Mouse (Mus musculus): ENCODE results near the gene Spata31d1b. TPM values are rescaled to one million over a fixed set of nuclear protein-coding genes. Genes with fewer than 3 reads are reported as not detected.
A peak's percentile ranks its signal among the peaks of the same experiment; 100 is the strongest.

Gene Spata31d1b
- polyA plus RNA-seq, 1 experiment from 2014 or later, result not detected

- peak overlapping the region; percentile 74 for H3K4me3 ChIP-seq (replicated peaks; ENCODE audit: low read length)
- DNase-seq (ENCODE audit: low spot score) (no peak), ATAC-seq (ENCODE audit: low FRiP score) (no peak)
- WGBS, result under 1% methylated on average over 13 of the region's 13 CpGs
- peak overlapping the region; percentile 64 for H3K4me2 ChIP-seq (replicated peaks)
- peak overlapping the region; percentile 75 for H3K9ac ChIP-seq
- H3K27me3 ChIP-seq (ENCODE audit: control insufficient read depth, insufficient read depth, low read length), result no peaks in the 10 kb centered on the region
- peak overlapping the region; percentile 75 for H3K27ac ChIP-seq
- peaks cover 15% of the 10 kb centered on the region for H3K4me1 ChIP-seq (replicated peaks; ENCODE audit: control insufficient read depth, insufficient read depth, low read length)
- no peaks in the 10 kb centered on the region for H3K36me3 ChIP-seq (replicated peaks; ENCODE audit: control insufficient read depth, insufficient read depth)
- H3K9me3 ChIP-seq (ENCODE audit: control insufficient read depth, low read length), result no peaks in the 10 kb centered on the region
Observed at GRCm38 (mm10) chr13:59674761-59675150, 37.3 kb upstream of the Spata31d1b start.

- peak within 1 kb of the TSS; percentile 74 for H3K4me3 ChIP-seq (replicated peaks; ENCODE audit: low read length)
Observed at GRCm38 (mm10) chr13:59675151-59676011, 36.7 kb upstream of the Spata31d1b start, which contains the start of gene Golm1. TSS of gene Golm1 (minus strand) at chr13:59675811.

DNA sequence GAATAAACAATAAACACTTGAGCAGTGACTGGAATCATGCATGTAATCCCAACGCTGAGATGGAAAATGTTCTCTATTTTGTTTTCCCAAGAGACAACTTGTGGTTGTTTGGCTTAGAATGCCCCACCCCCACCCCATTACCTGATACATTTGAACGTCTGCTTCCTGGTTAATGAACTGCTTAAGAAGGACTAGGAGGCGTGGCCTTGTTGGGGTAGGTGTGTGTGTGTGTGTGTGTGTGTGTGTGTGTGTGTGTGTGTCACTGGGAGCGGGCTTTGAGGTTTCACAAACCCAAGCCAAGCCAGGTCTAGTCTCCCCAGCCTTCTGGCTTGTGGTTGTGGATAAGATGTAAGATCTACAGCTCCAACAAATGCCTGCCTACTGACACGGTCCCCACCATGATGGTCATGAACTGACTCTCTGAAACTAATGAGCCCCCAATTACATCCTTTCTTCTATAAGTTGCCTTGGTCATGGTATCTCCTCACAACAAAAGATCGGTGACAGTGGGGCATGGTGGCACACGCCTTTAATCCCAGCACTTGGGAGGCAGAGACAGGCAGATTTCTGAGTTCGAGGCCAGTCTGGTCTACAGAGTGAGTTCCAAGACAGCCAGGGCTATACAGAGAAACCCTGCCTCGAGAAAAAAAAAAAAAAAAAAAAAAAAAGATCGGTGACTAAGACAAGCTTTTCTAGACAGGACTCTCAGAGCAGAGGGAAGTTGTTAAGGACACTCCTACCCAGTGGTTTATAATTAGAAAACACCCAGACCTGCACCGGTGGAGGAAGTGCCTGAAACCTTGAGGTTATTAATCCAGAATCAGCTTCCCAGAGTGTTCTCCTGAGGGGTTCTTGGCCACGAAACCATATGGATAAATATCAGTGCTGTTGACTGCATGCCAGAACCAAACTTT lies 35.5 kb upstream of the Spata31d1b start:
- WGBS, result 82% methylated on average over 12 of the region's 12 CpGs
- no peak overlapping the region for H3K4me3 ChIP-seq (replicated peaks; ENCODE audit: low read length)

More at GRCm38 (mm10) chr13:59675151-59676011, 36.7 kb upstream of the Spata31d1b start, which contains the start of gene Golm1:
- peak; percentile 56 for DNase-seq (ENCODE audit: low spot score)
- H3K9me3 ChIP-seq (ENCODE audit: control insufficient read depth, low read length), result no peaks in the 10 kb centered on the region
- no peaks in the 10 kb centered on the region for H3K36me3 ChIP-seq (replicated peaks; ENCODE audit: control insufficient read depth, insufficient read depth)
- H3K27ac ChIP-seq, result peak within 1 kb of the TSS; percentile 75
- peak within 1 kb of the TSS; percentile 75 for H3K9ac ChIP-seq
- H3K4me1 ChIP-seq (replicated peaks; ENCODE audit: control insufficient read depth, insufficient read depth, low read length), result peaks cover 15% of the 10 kb centered on the region
- WGBS, result 2% methylated on average over 53 of the region's 61 CpGs
- no peaks in the 10 kb centered on the region for H3K27me3 ChIP-seq (ENCODE audit: control insufficient read depth, insufficient read depth, low read length)
- H3K4me2 ChIP-seq (replicated peaks), result peak within 1 kb of the TSS; percentile 64
- ATAC-seq (ENCODE audit: low FRiP score), result peak; percentile 72

GRCm38 (mm10) chr13:59679306-59679705 lies 32.8 kb upstream of the Spata31d1b start:
- 60% methylated on average over 4 of the region's 4 CpGs for WGBS
- no peak for DNase-seq (ENCODE audit: low spot score)
- Histone ChIP-seq H3K27ac (no peak overlapping the region), H3K9me3 (ENCODE audit: control insufficient read depth, low read length) (no peaks in the 10 kb centered on the region), H3K4me1 (replicated peaks; ENCODE audit: control insufficient read depth, insufficient read depth, low read length) (0 out of 2 replicates have a peak, but pooled peaks cover 5% of the 10 kb centered on the region), H3K27me3 (ENCODE audit: control insufficient read depth, insufficient read depth, low read length) (no peaks in the 10 kb centered on the region), H3K9ac (no peak overlapping the region), H3K4me3 (replicated peaks; ENCODE audit: low read length) (no peak overlapping the region), H3K36me3 (replicated peaks; ENCODE audit: control insufficient read depth, insufficient read depth) (no peaks in the 10 kb centered on the region), H3K4me2 (replicated peaks) (no peak overlapping the region)
- ATAC-seq (ENCODE audit: low FRiP score), result no peak

More for the DNA sequence above, 35.5 kb upstream of the Spata31d1b start:
- Histone ChIP-seq H3K9me3 (ENCODE audit: control insufficient read depth, low read length) (no peaks in the 10 kb centered on the region), H3K36me3 (replicated peaks; ENCODE audit: control insufficient read depth, insufficient read depth) (no peaks in the 10 kb centered on the region), H3K4me1 (replicated peaks; ENCODE audit: control insufficient read depth, insufficient read depth, low read length) (peaks cover 15% of the 10 kb centered on the region), H3K27ac (no peak overlapping the region), H3K4me2 (replicated peaks) (no peak overlapping the region), H3K9ac (no peak overlapping the region), H3K27me3 (ENCODE audit: control insufficient read depth, insufficient read depth, low read length) (no peaks in the 10 kb centered on the region)
- DNase-seq (ENCODE audit: low spot score), result no peak
- no peak for ATAC-seq (ENCODE audit: low FRiP score)

GRCm38 (mm10) chr13:59679908-59680307 lies 32.2 kb upstream of the Spata31d1b start:
- H3K27me3 ChIP-seq (ENCODE audit: control insufficient read depth, insufficient read depth, low read length), result no peaks in the 10 kb centered on the region
- no peaks in the 10 kb centered on the region for H3K9me3 ChIP-seq (ENCODE audit: control insufficient read depth, low read length)
- H3K36me3 ChIP-seq (replicated peaks; ENCODE audit: control insufficient read depth, insufficient read depth), result no peaks in the 10 kb centered on the region
- 79% methylated on average over 4 of the region's 4 CpGs for WGBS
- no peak for ATAC-seq (ENCODE audit: low FRiP score)
- DNase-seq (ENCODE audit: low spot score), result no peak
- no peak overlapping the region for H3K4me2 ChIP-seq (replicated peaks)
- H3K4me1 ChIP-seq (replicated peaks; ENCODE audit: control insufficient read depth, insufficient read depth, low read length), result no peaks in the 10 kb centered on the region
- no peak overlapping the region for H3K27ac ChIP-seq
- H3K4me3 ChIP-seq (replicated peaks; ENCODE audit: low read length), result no peak overlapping the region
- no peak overlapping the region for H3K9ac ChIP-seq

DNA sequence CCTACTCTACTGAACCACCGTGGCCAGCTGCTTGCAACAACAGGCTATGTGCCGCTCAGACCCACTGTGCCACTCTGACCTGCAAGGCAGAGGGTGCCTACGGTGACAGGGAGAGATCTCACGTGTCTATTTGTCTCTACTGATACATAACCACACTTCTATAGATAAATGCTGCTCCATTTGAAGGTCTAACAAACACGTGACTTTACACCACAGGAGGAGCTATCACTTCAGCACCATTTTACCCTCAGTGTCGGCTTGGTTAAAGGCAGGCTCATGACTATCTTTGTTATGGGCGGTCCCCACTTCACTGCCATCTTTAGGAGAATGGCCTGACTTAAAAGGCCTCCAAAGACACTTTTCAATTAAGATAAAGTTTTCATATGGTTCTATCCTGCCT lies 29.5 kb upstream of the Spata31d1b start:
- Histone ChIP-seq H3K9ac (no peak overlapping the region), H3K4me1 (replicated peaks; ENCODE audit: control insufficient read depth, insufficient read depth, low read length) (no peaks in the 10 kb centered on the region), H3K4me3 (replicated peaks; ENCODE audit: low read length) (no peak overlapping the region), H3K27ac (no peak overlapping the region), H3K4me2 (replicated peaks) (no peak overlapping the region), H3K27me3 (ENCODE audit: control insufficient read depth, insufficient read depth, low read length) (no peaks in the 10 kb centered on the region), H3K9me3 (ENCODE audit: control insufficient read depth, low read length) (no peaks in the 10 kb centered on the region), H3K36me3 (replicated peaks; ENCODE audit: control insufficient read depth, insufficient read depth) (no peaks in the 10 kb centered on the region)
- 46% methylated on average over 7 of the region's 7 CpGs for WGBS
- DNase-seq (ENCODE audit: low spot score), result no peak
- ATAC-seq (ENCODE audit: low FRiP score), result no peak

- ATAC-seq (ENCODE audit: low FRiP score) (no peak), DNase-seq (ENCODE audit: low spot score) (no peak)
- no peaks in the 10 kb centered on the region for H3K36me3 ChIP-seq (replicated peaks; ENCODE audit: control insufficient read depth, insufficient read depth)
- H3K4me1 ChIP-seq (replicated peaks; ENCODE audit: control insufficient read depth, insufficient read depth, low read length), result no peaks in the 10 kb centered on the region
- H3K9ac ChIP-seq, result no peak overlapping the region
- 77% methylated on average over 3 of the region's 3 CpGs for WGBS
- H3K9me3 ChIP-seq (ENCODE audit: control insufficient read depth, low read length), result no peaks in the 10 kb centered on the region
- H3K4me2 ChIP-seq (replicated peaks), result no peak overlapping the region
- H3K27ac ChIP-seq, result no peak overlapping the region
- H3K27me3 ChIP-seq (ENCODE audit: control insufficient read depth, insufficient read depth, low read length), result no peaks in the 10 kb centered on the region
- no peak overlapping the region for H3K4me3 ChIP-seq (replicated peaks; ENCODE audit: low read length)
Observed at GRCm38 (mm10) chr13:59685236-59685635, 26.8 kb upstream of the Spata31d1b start.

- DNase-seq (ENCODE audit: low spot score) (no peak), ATAC-seq (ENCODE audit: low FRiP score) (no peak)
- Histone ChIP-seq H3K4me2 (replicated peaks) (no peak overlapping the region), H3K36me3 (replicated peaks; ENCODE audit: control insufficient read depth, insufficient read depth) (no peaks in the 10 kb centered on the region), H3K27ac (no peak overlapping the region), H3K27me3 (ENCODE audit: control insufficient read depth, insufficient read depth, low read length) (no peaks in the 10 kb centered on the region), H3K9me3 (ENCODE audit: control insufficient read depth, low read length) (no peaks in the 10 kb centered on the region), H3K9ac (no peak overlapping the region), H3K4me1 (replicated peaks; ENCODE audit: control insufficient read depth, insufficient read depth, low read length) (no peaks in the 10 kb centered on the region), H3K4me3 (replicated peaks; ENCODE audit: low read length) (no peak overlapping the region)
- WGBS, result 63% methylated on average over 13 of the region's 13 CpGs
Observed at GRCm38 (mm10) chr13:59688338-59688770, 23.7 kb upstream of the Spata31d1b start.

DNA sequence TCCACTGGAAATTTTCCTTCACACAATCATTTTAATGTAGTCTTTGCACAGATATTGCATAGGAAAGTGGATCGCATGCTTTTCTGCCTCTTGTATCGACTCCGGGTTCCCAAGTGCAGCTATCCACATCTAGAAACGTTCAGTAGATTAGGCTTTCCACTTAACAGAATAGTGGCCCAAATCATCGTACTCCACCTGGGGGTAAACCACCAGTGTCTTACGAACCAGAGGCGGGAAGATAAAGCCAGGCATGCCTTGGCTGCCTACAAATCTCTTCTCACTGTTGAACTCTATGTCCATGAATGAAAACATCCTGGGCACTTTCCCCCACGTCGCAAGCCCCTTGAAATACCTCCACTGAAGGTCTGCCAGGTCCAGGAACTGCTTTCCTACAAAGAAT lies 22.8 kb upstream of the Spata31d1b start:
- 93% methylated on average over 9 of the region's 9 CpGs for WGBS

More for the DNA sequence above, 22.8 kb upstream of the Spata31d1b start:
- H3K9me3 ChIP-seq (ENCODE audit: control insufficient read depth, low read length), result no peaks in the 10 kb centered on the region
- H3K36me3 ChIP-seq (replicated peaks; ENCODE audit: control insufficient read depth, insufficient read depth), result no peaks in the 10 kb centered on the region
- H3K4me2 ChIP-seq (replicated peaks), result no peak overlapping the region
- H3K9ac ChIP-seq, result no peak overlapping the region
- no peak overlapping the region for H3K4me3 ChIP-seq (replicated peaks; ENCODE audit: low read length)
- no peak overlapping the region for H3K27ac ChIP-seq
- H3K4me1 ChIP-seq (replicated peaks; ENCODE audit: control insufficient read depth, insufficient read depth, low read length), result no peaks in the 10 kb centered on the region
- no peak for DNase-seq (ENCODE audit: low spot score)
- ATAC-seq (ENCODE audit: low FRiP score), result no peak
- H3K27me3 ChIP-seq (ENCODE audit: control insufficient read depth, insufficient read depth, low read length), result no peaks in the 10 kb centered on the region

All from hindbrain, embryonic 14.5 days (tissue).